Mouse (Mus musculus): Measurements from ENCODE around the gene Smyd3. TPM values are rescaled to one million over a fixed set of nuclear protein-coding genes. Genes with fewer than 3 reads are reported as not detected.

Gene Smyd3
- total RNA-seq, 2 experiments from 2014 or later: 19.8 to 22.9 TPM

- ATAC-seq (replicated peaks; ENCODE audit: poor library complexity): no peak
These were observed 602.8 kb downstream of the Smyd3 start for GRCm38 (mm10) chr1:178915056-178915455.

- ATAC-seq (replicated peaks; ENCODE audit: poor library complexity): peak; percentile 38; the same call in 1 of the 2 replicates
These were observed 604.7 kb downstream of the Smyd3 start for GRCm38 (mm10) chr1:178912936-178913716.

DNA sequence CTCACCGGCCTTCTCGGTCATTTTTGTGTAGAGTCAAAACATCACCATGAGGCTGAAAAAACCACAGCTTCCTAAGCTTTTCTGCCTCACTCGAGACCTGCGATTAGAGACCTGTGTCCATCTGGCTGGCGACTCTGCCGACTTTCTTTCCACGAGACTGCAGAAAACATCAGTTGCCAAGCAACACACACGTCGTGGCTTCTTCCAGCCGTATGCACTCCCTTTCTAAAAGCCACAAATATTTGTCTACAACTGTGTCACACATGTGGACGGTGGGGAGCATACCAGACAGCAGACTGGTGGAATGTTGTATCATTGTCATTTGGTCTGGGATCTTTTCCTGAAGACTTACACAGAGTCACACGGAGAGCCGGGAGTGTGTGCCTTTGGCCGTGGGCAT, 606.9 kb downstream of the Smyd3 start:
- ATAC-seq (replicated peaks; ENCODE audit: poor library complexity): no peak

Other genes with a start within 250 kb of the Smyd3 start
- gene Tfb2m, start 28.2 kb upstream of the Smyd3 start, total RNA-seq (2015): 46.2 and 50.3 TPM in 2 replicates
- 43.9 and 50.6 TPM in 2 replicates for gene Tfb2m, start 28.2 kb upstream of the Smyd3 start, total RNA-seq (2017)
- 8.3 and 13.0 TPM in 2 replicates for gene Cnst, start 28.3 kb upstream of the Smyd3 start, total RNA-seq (2015)
- 14.2 and 15.8 TPM in 2 replicates for gene Cnst, start 28.3 kb upstream of the Smyd3 start, total RNA-seq (2017)
- 18.6 and 26.6 TPM in 2 replicates for gene Sccpdh, start 150.2 kb upstream of the Smyd3 start, total RNA-seq (2015)
- gene Sccpdh, start 150.2 kb upstream of the Smyd3 start, total RNA-seq (2017): 42.4 and 43.7 TPM in 2 replicates
- not detected in 2 replicates for gene Kif28, start 227.2 kb upstream of the Smyd3 start, total RNA-seq (2015)
- not detected in 2 replicates for gene Kif28, start 227.2 kb upstream of the Smyd3 start, total RNA-seq (2017)